Mouse (Mus musculus) fibroblast of lung, adult 2 months (primary cell): Measurements from ENCODE around the gene Nf1.

Source experiments
- DNase-seq: peaks from one replicate; pipeline ENCODE4 v3.0.0-alpha.2; 2011; ENCODE audit warnings: low read depth

Gene Nf1

DNA sequence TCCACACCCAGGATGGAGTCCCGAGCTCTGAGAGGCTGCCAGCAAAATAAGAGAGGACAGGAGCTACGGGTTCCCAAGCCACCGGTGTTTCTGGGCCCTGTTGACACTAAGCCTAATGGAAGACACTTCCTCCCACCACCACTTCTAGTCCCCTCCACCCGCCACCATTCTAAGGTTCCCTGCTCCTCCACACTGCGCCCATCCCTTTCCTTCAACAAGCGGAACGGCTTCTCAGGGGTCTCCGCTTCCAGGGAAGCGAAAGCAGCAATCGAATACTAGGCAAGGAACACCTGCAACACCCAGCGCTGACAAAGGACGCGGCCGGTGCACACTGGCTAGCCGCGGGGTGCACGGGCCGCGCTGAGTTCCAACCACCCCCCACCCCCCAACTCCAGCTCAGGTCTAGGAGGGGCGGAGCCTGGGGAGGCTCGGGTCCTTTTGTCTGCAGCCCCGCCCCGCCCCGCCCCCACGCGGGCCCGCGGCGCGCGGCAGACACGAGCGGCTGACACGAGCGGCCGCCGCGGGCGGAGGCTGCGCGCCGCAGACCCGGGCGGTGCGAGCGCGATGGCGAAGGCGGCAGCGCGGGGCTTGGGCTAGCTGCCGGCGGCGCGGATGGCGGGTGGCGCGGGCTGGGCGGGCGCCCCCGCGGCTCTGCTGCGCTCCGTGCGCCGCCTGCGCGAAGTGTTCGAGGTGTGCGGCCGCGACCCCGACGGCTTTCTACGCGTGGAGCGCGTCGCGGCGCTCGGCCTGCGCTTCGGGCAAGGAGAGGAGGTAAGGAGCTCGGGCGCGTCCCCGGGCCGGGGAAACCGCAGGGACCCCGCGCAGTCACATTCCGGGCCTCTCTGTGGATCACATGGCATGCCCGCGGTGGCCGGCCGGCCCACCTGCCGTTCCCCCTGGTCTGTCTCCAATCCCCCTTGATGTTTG is 251.4 kb downstream of the Nf1 start, which contains the start of gene Rab11fip4:
Rab11fip4 (plus strand) TSS at position 549 of the 927 bp plus-strand sequence.
- no peak for DNase-seq

DNA sequence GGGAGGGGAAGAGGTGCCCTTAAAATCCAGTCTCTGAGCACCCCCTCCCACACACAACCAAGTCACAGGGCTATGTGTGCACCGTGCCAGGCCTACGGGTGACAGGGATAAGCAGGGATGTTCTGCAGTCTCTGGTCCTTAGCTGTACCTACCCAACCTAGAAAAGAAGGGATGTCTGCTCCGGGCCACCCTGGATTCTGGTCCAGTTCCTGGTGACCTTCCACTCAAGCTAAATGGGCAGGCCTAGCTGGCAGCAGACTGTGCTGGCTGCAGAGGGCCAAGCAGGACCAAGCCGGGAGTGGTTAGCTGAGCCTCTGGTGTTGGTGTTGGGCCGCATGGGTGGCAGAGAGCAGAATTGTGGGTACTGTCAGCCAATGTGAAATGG is 252.1 kb downstream of the Nf1 start:
- DNase-seq = no peak

DNA sequence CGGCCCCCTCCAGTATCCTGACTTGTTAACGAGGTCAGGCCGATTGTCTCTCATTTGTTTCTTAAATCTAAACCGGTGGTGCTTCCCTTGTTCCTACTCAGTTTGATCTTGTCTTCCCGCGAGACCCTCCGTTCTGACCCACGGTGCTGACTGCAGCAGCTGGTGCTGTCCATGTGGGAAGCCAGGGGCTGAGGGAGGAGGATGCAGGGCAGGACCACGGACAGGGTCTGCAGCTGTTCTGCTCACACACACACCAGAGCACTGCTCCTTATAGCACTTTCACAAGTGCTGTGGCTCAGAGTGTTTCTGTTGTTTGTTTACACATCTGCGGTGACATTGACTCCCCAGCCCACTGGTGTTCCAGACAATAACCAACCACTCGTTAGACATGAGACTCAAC is 254.0 kb downstream of the Nf1 start:
- no peak for DNase-seq

DNA sequence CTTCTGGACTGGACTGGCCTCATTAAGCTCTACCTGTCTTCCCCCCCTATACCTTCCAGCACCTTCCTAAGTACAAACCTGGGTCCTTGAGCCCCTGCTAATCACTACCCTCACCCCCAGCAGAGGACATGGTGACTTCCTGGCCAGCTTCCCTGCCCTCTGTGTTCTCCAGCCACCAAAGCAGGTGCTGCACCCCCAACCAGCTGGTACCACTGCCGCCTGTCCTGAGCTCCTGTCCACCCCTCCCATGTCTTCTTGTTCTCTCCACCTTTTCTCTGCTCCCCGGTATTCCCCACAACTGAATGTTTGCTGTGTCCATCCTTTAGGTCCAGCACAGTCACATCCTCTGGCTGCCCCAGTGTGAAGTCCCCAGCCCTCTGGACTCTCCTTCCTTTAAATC is 271.0 kb downstream of the Nf1 start:
- DNase-seq = no peak

DNA sequence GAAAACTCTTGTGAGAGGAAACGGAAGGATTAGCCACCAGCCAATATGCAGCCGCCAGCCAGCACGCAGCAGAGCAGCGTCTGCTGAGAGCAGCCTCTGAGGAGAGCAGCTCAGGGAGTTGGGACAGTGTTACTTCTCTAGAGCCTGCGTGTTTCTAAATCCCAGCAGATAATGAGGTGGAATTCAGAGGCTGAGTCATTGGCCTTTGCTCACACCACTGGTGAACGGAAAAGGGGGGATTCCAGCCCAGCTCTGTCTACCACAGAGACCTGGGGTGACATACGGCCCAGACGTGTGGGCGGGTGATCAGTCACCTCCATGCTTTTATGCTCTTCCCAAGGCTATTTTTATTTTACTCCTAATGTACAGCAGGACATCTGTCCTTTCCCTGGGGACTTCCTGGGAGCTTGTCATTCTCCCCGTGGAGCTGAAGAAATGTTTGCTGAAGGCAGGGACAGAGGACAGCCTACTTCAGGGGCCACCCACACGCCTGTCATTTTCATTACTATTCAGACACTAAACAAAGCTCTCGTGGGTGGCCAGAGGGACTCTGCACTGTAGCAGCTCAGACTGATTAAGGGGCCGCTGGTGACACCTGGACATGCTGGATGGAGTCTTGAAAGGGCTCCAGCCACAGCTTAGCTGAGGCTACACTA is 271.6 kb downstream of the Nf1 start:
- DNase-seq = peak; percentile 44

DNA sequence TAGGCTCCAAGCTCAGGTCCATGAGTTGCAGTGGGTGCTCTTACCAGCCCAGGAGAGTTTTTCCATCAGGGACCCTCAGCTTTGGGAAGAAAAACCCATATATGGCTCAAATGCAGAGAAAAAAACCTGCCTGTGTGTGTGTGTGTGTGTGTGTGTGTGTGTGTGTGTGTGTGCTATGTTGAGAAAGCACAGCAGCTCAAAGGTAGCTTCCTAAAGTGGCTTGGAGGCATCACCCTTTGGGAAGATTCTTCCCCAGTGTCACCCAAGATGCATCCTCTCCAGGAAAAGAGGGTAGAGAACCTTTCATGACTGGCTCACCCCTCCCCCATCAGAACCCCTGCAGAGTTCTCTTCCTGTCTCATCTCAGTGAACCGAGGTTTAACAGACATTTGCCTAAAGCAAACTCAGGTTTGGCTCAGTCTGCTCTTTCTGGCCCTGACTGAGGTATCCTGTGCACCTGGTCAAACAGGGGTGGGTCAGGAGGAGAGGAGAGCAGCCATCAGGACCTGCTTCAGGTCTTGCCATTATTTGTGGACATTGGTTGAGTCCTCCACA is 272.6 kb downstream of the Nf1 start:
- DNase-seq = no peak

DNA sequence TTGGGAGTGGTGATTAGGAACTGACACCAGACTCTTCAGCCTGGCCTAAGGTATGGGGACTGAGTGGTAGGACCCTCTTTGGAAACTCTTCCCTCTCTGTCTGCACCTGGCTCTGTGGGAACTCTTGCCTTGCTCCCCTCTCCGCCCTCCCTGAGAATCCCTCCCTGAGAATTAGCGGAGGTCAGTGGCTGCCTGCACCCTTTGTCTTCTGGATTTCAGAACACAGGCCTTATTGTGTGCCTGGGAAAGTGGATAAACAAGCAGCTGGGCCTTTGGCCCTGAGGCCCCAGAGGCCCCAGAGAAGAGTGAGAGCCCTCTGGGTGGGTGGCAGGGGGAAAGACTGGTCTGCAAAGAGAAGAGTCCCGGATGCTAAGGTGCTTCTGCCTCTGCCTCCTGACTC is 273.6 kb downstream of the Nf1 start:
- DNase-seq = no peak

DNA sequence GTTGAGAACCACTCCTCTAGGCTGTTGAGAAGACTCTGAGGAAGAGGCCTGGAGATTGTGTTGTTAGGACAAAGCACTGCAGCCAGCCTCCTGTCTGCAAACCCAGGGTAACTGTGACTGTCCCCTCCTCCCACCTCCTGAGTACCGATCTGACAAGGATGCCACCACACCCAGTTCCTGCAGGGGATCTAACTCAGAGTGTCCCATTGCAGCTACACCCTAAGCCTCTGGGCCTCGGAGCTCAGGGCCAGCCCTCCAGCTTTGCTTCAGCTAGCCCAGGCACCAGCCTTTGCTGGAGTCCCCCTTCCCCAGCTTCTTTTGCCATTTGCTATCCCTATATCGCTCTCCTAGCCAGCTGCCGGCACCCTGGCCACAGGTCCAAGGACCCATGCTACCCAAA is 274.2 kb downstream of the Nf1 start:
- DNase-seq = no peak

DNA sequence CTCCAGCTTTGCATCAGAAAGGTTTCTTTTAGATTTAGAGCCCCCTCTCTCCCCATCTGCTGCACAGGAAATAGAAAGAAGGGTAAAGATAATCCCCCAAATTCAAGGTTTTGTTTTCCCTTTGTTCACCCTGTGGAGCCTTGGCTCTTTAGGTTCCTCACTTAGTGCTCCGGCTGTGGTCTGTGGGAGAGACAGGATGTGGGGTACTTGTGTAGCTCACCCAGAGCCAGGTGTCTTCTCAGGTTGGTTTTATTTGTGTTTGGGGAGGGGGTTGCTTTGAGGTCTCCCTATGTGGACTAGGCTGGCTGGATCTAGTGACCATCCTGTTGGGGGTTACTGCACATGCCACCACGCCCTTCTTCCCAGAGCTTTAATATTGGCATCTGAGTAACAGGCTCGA is 275.4 kb downstream of the Nf1 start:
- no peak for DNase-seq

DNA sequence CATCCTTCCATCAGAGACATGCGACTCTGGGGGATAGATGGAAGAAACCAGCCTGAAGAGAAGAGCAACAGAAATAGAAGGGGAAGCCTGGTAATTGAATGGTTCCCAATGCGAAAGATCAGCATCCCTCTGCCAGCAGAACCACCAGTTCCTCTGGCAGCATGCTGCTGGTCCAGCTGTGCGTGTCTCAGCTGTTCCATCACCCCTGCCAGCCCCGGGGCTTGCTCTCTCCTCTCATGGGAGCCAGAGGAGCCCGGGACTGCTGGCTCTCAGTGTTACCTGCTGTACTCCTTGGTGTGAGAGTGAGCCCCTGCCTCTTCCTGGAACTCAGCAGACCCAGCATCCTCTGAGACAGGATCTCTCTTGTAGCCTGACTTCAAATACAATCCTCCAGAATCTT is 276.4 kb downstream of the Nf1 start:
- no peak for DNase-seq

DNA sequence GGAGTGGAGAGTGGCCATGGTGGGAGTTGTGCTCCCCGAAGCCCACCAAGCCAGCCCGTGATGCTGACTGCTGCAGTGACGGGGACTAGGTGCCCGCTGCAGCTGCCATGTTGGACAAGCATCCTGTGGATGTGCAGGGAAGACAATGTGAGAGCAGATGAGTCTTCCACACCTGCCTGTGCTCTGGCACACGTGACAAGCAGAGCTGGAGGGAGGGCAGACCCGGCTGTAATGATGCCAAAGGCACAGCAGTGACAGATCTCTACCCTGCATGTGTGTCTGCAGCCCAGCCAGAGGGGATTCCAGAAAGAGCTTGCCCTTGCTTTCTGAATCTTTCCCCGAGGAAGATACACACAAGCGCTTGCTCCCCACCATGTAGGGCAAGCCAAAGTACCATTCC is 278.5 kb downstream of the Nf1 start:
- DNase-seq = no peak

DNA sequence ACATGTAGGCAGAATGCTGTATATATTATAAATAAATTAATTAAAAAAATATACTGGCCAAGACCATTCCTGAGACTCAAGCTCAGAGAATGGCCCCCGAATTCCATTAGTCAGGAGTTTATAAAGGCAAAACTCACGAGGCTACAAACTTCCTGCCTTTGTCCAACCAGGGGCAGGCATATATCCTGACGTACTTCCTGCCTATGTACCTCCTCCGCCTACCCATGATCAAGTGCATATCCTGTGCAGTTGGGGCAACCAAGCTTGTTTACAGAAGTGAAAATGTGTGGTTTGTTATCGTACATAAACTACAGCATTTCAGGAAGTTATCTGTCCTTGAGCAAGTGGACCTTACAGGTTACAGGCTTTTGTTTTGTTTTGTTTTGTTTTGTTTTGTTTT is 283.5 kb downstream of the Nf1 start:
- no peak for DNase-seq

DNA sequence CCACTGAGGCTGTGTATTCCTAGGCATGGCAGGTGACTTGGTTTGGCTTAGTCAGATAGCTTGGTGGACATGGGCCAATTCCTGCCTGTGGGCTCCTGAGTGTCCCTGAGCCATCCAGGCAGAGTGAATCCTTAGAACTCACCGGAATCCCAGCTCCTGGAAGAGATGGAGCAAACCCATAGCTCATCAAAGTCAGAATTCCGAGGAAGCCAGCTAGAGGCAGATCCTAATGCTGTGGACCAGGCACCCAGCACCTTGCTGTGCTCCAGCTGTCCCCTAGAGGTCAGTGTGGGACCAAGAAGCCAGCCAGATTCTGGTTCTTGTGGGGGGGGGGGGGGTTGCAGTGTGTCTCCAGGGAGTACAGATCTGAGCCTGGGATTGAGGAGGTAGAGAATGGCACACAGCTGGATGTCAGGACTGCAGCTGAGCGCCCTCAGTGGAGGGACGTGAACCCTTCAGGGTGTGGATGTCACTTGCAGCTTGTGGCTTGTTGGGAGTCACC is 285.4 kb downstream of the Nf1 start:
- no peak for DNase-seq

DNA sequence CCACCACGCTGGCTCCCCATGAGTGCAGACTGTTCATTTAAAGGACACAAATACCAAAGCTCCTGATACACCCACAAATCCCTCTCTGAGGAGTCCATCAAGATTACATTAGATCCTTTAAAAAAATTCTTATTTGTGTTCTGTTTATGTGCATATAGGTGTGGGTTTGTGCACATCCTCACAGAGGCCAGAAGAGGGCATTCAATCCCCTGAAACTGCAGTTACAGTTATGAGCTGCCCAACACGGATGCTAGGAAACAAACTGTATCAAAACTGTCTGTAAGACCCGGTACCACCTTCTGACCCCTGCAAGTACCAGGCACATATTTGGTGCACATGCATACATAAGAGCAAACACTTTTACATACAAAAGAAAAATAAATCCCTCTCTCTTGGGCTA is 289.2 kb downstream of the Nf1 start:
- no peak for DNase-seq

DNA sequence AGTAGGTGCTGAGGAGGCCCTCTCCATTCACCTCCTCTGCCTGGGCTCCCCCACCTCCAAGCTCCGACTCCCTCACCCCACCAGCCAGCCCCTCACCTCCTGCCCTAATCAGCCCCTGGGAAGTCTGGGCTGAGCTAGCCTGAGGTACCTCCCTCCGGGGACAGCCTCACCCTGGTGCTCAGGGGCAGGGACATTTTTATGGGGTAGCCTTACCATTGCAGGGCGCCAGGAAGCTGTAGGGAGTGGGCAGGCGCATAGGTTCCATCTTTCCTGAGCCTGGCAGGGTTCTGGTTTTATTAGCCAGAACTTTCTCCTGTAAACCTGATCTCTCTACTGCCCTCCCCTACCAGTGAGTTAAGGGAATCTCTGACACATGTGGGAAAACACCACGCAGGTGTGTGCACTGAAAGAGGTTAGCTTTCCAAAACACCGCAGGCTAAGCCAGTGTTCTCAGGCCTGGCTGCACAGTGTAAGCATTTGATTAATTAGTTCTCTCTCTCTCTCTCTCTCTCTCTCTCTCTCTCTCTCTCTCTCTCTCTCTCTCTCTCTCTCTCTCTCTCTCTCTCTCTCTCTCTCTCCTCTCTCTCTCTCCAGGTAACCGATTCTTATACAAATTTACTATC is 290.4 kb downstream of the Nf1 start:
- no peak for DNase-seq

DNA sequence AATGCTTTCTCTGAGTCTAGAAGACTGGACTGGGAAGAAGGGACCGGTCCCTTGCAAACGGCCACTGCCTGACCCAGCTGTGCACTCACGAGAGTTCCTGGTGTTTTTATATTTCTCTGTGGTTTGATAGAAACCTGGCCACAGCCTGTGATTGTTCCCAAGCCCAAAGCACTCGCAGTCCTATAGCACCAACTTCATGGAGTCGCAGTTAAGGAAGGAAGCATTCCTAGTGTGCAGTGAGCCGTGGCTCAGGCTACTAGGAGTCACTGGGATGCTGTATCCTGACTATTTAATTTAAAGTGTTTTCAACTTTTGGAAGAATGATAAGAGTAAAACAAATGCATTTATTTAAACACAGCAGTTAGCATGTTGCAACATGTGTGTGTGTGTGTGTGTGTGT is 291.0 kb downstream of the Nf1 start:
- DNase-seq = no peak
